Comparison of ENCODE assay signal across 7 mouse cellular contexts in the genomic region with DNA sequence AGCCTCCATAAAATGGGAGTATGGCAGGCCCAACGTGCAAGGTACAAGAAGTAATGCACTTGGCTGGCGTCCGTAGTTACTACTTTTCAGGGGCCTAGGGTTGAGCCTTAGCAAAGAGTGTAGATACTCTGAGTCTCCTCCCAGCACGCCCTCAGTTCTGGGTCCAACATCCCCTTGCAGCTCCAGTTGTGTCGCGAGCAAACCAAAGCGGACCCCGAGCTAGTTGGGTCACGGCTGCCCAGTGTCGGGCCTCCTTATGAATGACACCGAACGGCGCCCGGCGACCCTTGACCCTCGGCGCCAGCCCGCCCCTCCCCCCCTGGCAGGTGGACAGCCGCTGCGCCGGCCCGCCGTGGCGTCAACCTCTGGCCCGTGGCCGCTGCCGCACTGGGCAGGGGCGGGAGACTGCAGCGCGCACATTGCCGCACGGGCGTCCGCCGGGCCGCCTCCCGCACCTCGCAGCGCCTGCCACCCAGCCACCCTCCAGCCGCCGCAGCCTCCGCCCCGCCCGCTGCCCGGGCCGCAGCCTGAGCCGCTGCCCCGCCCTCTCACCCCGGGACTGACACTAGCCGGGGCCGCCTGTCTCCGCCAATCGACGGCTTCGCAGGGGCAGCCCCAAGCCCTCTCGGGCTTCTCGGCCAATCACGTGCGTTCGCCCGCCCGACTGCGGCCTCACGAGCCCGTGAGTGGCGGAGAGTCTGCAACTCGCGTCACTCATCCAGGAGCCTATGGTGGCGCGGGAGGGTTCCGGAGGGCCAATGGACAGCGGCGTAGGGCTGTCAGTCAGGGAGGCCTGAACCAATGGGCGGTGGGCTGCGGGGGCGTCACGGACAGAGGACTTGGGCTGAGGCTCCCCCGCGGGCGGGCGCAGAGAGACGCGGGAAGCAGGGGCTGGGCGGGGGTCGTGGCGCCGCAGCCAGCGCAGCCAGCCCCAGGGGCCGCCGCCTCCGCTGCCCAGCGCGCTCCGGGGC. TPM values are rescaled to one million over a fixed set of nuclear protein-coding genes. Genes with fewer than 3 reads are reported as not detected.
A peak's percentile ranks its signal among the peaks of the same experiment; 100 is the strongest.
DNase-seq lines count a peak whose midpoint lies in the region; ATAC-seq lines count a peak whose summit lies in the region.

A gene (plus strand): TSS at position 844 of the 971 bp plus-strand sequence.

- peak within 1 kb of the TSS; percentile 69 for H3K27ac ChIP-seq in embryonic facial prominence, embryonic 12.5 days
- H3K27ac ChIP-seq in limb, embryonic 11.5 days (replicated peaks; ENCODE audit: low read depth, low read length), result 0 out of 2 replicates have a peak within 1 kb of the TSS, but pooled peaks have one; percentile 33
- H3K27ac ChIP-seq in midbrain, embryonic 14.5 days (replicated peaks; ENCODE audit: low read depth, low read length), result peak within 1 kb of the TSS; percentile 85

- H3K4me2 ChIP-seq in embryonic facial prominence, embryonic 12.5 days (replicated peaks), result peak within 1 kb of the TSS; percentile 98
- peak within 1 kb of the TSS; percentile 98 for H3K4me2 ChIP-seq in limb, embryonic 11.5 days (ENCODE audit: low read depth, severe bottlenecking)
- H3K4me2 ChIP-seq in midbrain, embryonic 14.5 days (ENCODE audit: low read length), result peak within 1 kb of the TSS; percentile 97

- H3K27me3 ChIP-seq in embryonic facial prominence, embryonic 12.5 days, result no peaks in the 10 kb centered on the region
- H3K27me3 ChIP-seq in limb, embryonic 11.5 days (ENCODE audit: control insufficient read depth, insufficient read depth, low read length), result no peaks in the 10 kb centered on the region
- H3K27me3 ChIP-seq in midbrain, embryonic 14.5 days (ENCODE audit: control insufficient read depth, insufficient read depth, low read length), result no peaks in the 10 kb centered on the region

- no peaks in the 10 kb centered on the region for H3K9me3 ChIP-seq in embryonic facial prominence, embryonic 12.5 days
- no peaks in the 10 kb centered on the region for H3K9me3 ChIP-seq in limb, embryonic 11.5 days (ENCODE audit: control insufficient read depth, low read length)
- no peaks in the 10 kb centered on the region for H3K9me3 ChIP-seq in midbrain, embryonic 14.5 days (ENCODE audit: control insufficient read depth, low read length)

- H3K9ac ChIP-seq in embryonic facial prominence, embryonic 12.5 days, result peak within 1 kb of the TSS; percentile 94
- H3K9ac ChIP-seq in limb, embryonic 11.5 days (ENCODE audit: low read length), result peak within 1 kb of the TSS; percentile 81
- H3K9ac ChIP-seq in midbrain, embryonic 14.5 days (replicated peaks; ENCODE audit: low read length), result peak within 1 kb of the TSS; percentile 85

- peak within 1 kb of the TSS; percentile 95 for H3K4me3 ChIP-seq in embryonic facial prominence, embryonic 12.5 days
- peak within 1 kb of the TSS; percentile 85 for H3K4me3 ChIP-seq in limb, embryonic 11.5 days (ENCODE audit: low read depth, low read length)
- H3K4me3 ChIP-seq in midbrain, embryonic 14.5 days (replicated peaks; ENCODE audit: low read depth, low read length), result peak within 1 kb of the TSS; percentile 94

- peak; percentile 99 for DNase-seq in adrenal gland, postnatal 25 days
- DNase-seq in heart, adult 11 months, result peak; percentile 100
- DNase-seq in kidney, adult 18-20 months, result peak; percentile 96
- DNase-seq in limb, embryonic 11.5 days (ENCODE audit: low spot score), result peak; percentile 98
- DNase-seq in midbrain, embryonic 14.5 days, result peak; percentile 99
- DNase-seq in spleen, adult 18-20 months, result peak; percentile 93 to 97

- H3K4me1 ChIP-seq in embryonic facial prominence, embryonic 12.5 days, result peaks cover 25% of the 10 kb centered on the region
- H3K4me1 ChIP-seq in limb, embryonic 11.5 days (ENCODE audit: control insufficient read depth, insufficient read depth, low read length), result peaks cover 19% of the 10 kb centered on the region
- peaks cover 23% of the 10 kb centered on the region for H3K4me1 ChIP-seq in midbrain, embryonic 14.5 days (ENCODE audit: control insufficient read depth, insufficient read depth, low read length)

- ATAC-seq in embryonic facial prominence, embryonic 12.5 days (ENCODE audit: insufficient number of reproducible peaks, insufficient read depth, low FRiP score, low TSS enrichment), result peak; percentile 100
- ATAC-seq in limb, embryonic 11.5 days (ENCODE audit: insufficient number of reproducible peaks, low FRiP score, low TSS enrichment, low read depth), result peak; percentile 100
- peak; percentile 100 for ATAC-seq in midbrain, embryonic 14.5 days (ENCODE audit: low FRiP score, low TSS enrichment)

- under 1% methylated on average over 87 of the region's 94 CpGs for whole genome bisulfite sequencing in embryonic facial prominence, embryonic 12.5 days
- under 1% methylated on average over 78 of the region's 94 CpGs for WGBS in limb, embryonic 11.5 days
- WGBS in midbrain, embryonic 14.5 days, result under 1% methylated on average over 92 of the region's 94 CpGs

- peaks cover 29% of the 10 kb centered on the region for H3K36me3 ChIP-seq in embryonic facial prominence, embryonic 12.5 days
- peaks cover 11% of the 10 kb centered on the region for H3K36me3 ChIP-seq in limb, embryonic 11.5 days (ENCODE audit: control insufficient read depth, insufficient read depth, low read length)
- no peaks in the 10 kb centered on the region for H3K36me3 ChIP-seq in midbrain, embryonic 14.5 days (ENCODE audit: control insufficient read depth, insufficient read depth, low read length)

RNA-seq across cellular contexts. Expression of the gene that starts here (rescaled TPM):
- total RNA-seq in adrenal gland, postnatal 25 days (2021), result 284 and 302 TPM in 2 replicates
- 191 and 206 TPM in 2 replicates for polyA plus RNA-seq in embryonic facial prominence, embryonic 12.5 days (2016; fragmentation: Nextera tagmentation; extraction: Ambion mirVana)
- polyA plus RNA-seq in limb, embryonic 11.5 days (2014; fragmentation: Nextera tagmentation; extraction: Ambion mirVana), result 145 and 156 TPM in 2 replicates
- polyA plus RNA-seq in midbrain, embryonic 14.5 days (2014; fragmentation: Nextera tagmentation; extraction: Ambion mirVana), result 181 and 207 TPM in 2 replicates

Comparison
In these comparisons a context has a peak if more than half of its experiments do, and no peak if none do; other contexts are left out.
1. Peak in every context shown above with its lines: DNase-seq, ATAC-seq, H3K4me3 ChIP-seq and H3K27ac ChIP-seq.
2. H3K27ac ChIP-seq: peak in every context shown above with its lines; median percentile 85 in midbrain, embryonic 14.5 days; 69 in embryonic facial prominence, embryonic 12.5 days; 33 in limb, embryonic 11.5 days.